Mouse (Mus musculus) thymus, adult 18-20 months (tissue): ENCODE data around the gene Galk1.
"Not testable (repeated sequence)": the region's sequence is repeated elsewhere in the genome, so short reads cannot be mapped to it uniquely, and the experiment has no call there.

Experiments
- DNase-seq, 2 experiments: peaks; one replicate each; pipeline ENCODE4 v3.0.0; 2022; ENCODE audit warnings: mixed read lengths in 2 of 2

Gene Galk1

DNA sequence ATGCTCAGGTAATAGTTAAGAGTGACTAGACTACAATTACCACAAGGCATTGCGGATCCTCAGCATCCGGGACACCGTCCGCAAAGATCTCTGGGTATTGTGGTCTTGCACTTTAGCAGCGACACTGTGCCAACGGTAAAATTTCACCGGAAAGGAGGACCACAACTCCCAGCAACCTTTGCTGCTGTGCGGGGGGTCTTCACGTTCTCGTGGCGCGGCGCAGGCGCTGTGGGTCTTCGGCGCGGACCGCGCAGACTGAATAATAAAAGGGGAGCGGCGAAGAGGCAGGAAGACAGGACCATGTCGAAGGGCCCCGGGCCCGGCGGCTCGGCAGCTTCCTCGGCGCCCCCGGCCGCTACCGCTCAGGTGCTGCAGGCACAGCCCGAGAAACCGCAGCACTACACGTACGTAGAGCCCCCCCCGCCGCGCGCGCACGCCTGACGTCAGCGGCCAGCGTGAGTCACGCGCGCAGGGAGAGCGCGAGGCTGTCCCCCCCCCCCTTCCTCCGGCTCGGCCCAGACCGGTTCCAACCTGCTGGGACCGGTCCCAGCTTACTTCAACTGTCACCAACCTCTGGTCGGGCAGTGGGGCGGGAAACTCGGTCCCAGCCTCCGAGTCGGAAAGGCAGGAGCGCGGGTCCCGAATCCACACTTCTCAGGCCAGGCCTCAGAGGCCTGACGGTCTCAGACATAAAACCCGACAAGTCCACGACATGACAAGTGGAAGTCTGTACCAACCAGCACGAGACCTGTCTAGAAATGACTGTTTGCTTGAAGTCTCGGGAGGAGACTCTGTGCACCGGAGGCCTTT lies 17.8 kb upstream of the Galk1 start, which contains the start of gene Unk:
Gene Unk (plus strand): TSS at position 235 of the 810 bp plus-strand sequence.
- peak; percentile 94 to 98 for DNase-seq

DNA sequence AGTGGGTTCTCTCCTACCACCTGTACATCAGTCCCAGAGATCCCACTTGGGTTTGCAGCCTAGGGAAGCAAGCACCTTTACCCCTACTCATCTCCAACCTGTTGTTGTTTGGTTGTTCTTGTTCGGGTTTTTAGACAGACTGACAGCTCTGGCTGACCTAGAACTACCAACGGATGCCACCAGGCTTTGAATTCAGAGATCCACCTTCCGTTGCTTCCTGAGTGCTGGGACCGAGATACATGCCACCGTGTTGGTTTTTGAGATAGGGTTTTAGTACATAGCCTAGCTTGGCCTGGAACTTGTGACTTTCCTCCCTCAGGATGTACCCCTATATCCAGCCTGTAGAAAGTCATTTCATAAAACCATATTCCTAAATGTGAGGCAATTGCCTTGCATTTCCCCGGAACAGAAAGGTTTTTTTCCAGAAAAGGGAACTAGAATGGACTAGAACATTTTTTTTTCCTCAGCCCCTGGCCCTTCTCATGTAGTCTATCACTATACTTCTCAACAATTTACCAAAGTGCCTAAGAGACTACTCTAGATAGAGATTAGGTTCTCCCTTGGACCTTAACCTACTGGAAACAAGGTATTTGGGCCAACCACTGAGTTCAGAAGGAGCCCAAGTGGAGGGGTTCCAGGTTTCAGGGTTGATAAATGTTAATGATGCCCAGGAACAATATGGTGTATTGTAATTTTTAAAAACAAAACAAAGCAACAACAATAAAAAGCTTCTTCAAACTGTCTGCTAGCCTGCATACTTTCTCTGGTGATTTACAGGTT lies 16.8 kb upstream of the Galk1 start:
- DNase-seq: no peak

DNA sequence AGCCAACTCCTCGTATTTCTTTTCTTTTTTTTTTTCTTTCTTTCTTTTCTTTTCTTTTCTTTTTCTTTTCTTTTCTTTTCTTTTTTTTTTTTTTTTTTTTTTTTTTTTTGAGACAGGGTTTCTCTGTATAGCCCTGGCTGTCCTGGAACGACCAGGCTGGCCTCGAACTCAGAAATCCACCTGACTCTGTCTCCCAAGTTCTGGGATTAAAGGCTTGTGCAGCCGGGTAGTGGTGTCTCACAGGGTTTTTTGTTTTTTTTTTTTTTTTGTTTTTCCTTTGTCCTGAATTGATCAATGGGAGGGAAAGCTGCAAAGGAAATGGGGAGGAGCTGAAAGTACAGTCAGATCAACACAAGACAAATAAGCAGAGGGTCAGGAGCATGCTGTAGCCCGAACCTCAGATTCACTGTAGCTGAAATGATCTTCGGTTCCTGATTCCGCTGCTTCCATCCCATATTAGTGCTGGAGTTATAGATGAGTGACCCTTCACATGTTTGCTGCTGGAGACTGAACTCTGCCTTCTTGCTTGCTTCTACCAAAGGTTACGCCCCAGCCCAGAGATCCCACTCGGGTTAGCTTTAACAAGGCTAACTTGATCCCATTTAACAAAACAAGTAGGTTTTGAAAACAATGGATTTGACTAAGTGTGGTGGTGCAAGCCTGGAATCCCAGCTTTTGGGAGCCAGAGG lies 15.8 kb upstream of the Galk1 start:
- DNase-seq: no peak

GRCm38 (mm10) chr11:116027756-116028155 lies 15.2 kb upstream of the Galk1 start, which contains the start of gene H3f3b:
Gene H3f3b (minus strand): TSS chr11:116027962.
- DNase-seq: no peak

GRCm38 (mm10) chr11:116025056-116025845 lies 12.7 kb upstream of the Galk1 start:
- DNase-seq: no peak

GRCm38 (mm10) chr11:116024356-116024808 lies 11.9 kb upstream of the Galk1 start:
- peak; percentile 94 to 98 for DNase-seq

- DNase-seq: peak; percentile 76 to 85
These were observed 11.3 kb upstream of the Galk1 start for GRCm38 (mm10) chr11:116023771-116024355.

DNA sequence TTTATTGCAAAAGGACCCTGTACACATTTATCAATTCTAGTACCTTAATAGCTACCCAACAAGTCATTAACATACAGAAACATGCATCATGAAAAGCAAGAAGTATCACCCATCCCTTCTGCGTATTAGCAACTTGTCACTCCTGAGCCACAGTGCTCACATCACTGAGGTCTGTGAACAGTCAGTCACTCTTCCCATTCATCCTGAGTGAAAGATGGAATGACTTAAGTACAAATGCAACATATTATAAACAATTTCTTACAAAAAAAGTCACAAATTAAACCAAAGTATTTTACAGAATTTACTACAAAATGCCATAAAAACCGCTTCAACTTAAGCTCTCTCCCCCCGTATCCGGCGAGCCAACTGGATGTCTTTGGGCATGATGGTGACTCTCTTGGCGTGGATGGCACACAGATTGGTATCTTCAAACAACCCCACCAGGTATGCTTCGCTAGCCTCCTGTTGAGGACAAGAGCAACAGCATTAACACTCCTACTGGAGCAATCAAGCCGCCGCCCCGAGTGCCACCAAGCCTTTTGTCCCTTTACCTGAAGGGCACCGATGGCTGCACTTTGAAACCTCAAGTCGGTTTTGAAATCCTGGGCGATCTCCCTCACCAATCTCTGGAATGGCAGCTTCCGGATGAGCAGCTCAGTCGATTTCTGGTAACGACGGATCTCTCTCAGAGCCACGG lies 10.7 kb upstream of the Galk1 start:
- DNase-seq: not testable (repeated sequence)

DNA sequence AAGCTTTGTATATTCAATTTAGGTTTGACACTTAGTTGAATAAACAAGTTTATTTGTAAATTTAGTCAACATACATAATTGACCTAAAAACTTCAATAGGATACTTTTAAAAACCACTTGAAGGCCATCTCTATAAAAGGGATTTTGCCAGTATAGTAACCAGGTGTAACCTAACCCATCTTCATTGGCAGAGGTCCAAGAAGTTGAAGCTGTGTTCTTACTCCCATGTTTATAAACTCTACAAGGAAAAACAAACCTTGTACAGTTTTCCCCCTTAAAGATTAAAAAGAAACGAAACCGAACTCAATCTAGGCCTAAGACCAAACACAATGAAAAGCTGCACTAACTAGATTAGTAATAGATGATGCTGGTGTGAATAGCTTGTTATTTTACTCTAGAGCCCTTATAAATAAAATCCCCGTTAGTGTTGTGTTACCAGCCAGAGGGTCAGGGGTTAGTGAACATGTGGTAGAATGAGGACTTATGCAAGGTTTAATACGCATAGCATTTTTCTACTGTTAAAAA lies 9.8 kb upstream of the Galk1 start:
- DNase-seq: no peak

- DNase-seq: no peak
These were observed 9.1 kb upstream of the Galk1 start for GRCm38 (mm10) chr11:116021328-116022220.

GRCm38 (mm10) chr11:116020519-116020922 lies 8.0 kb upstream of the Galk1 start:
- no peak for DNase-seq

GRCm38 (mm10) chr11:116019976-116020411 lies 7.5 kb upstream of the Galk1 start:
- no peak for DNase-seq

DNA sequence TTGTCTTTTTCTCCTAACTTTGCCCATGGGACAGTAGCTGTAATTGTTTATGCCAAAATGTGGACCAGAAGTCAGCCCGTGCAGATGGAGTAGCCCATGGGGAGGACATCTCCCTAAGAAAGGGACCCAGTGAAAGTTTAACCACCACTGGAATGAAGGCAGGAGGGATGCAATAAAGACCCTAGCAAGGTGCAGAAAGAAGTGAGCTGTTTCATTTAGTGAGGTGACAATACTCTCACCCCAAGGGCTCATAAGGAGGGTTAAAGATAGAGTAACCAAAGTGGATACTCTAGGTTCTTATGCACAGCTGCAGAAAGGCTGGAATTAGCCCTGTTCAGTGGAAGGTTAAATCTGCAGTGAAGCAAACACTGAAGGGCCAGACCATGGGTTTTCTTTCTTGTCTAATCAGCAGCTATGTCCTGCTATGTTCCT lies 6.9 kb upstream of the Galk1 start:
- no peak for DNase-seq

DNA sequence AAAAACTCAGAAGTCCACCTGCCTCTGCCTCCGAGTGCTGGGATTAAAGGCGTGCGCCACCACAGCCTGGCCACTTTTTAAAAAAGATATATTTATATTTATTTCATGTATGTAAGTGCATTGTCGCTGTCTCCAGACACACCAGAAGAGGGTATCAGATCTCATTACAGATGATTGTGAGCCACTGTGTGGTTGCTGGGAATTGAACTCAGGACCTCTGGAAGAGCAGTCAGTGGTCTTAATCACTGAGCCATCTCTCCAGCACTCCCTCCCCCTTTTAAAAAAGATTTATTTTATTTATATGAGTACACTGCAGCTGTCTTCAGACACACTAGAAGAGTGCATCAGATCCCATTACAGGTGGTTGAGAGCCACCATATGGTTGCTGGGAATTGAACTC lies 6.3 kb upstream of the Galk1 start:
- DNase-seq: not testable (repeated sequence)

- DNase-seq: no peak
These were observed 5.6 kb upstream of the Galk1 start for GRCm38 (mm10) chr11:116018106-116018505.

DNA sequence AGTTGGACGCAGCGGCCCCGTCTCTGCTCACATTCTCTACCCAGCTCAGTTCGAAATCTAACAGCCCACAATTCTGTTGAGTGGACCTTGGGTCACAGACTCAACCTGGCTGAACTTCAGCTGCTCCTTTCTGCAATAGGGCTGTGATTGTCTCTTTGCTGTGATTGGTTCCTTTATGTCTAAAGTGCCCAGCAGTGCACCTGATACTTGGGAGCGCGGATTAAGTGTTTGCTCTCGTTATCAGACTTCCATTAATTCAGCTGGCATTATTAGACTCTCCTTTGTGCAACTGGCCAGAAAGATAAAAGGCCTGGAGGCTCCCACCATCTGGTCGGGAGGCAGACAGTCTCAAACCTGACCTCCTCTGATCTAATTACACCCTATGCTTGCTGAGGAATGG lies 2.3 kb upstream of the Galk1 start:
- no peak for DNase-seq

DNA sequence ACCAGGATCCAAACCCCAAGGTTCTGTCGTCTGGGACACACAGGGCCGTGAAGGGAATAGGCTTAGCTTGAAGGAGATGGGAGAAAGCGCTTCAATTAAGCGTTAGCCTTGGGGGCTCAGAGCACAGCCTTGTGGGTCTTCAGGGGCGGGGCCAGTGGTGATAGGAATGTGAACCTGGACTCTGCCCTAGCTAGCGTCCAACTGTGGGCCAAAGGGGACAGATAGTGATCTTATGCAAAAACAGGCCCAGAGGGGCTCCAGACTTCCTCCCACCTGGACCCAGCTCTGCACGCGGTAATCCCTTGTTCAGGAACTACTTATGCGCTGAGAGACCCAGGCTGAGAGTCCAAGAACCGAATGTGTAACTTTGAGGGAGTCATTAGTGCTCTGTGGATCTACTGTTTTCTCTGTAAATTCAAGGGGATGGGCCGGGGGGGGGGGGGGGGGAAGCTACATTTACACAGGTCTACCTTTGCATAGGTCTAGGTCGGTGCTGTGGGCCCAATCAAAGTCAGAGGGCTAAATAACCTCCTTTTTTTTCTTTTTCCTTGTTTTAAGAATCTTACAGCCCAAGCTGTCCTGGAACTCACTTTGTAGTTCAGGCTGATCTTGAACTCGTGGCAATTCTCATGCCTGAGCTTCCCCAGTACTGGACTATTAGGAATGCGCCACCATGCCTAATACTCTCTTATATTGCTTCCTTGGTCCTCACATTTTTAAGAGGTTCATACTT lies 824 bp downstream of the Galk1 start:
- peak in 1 of 2 experiments; percentile 22 for DNase-seq

DNA sequence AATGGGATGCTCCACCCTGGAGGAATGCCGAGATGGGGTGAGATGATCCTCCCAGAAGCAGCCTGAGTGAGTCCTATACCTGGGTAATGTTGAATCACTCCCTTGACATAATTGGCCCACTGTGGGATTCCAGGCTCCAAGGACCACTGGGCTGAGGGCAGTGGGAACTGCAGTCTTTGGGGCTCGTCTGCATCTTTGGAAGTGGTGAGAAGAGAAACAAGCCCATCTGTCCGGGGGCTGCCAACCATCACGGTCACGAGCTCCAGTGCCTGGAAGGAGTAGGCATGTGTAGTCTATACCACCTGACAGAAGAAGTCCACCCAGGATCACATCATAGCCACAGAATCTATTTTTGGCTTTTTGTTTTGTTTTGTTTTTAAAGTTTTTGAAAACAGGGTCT lies 1.6 kb downstream of the Galk1 start:
- no peak for DNase-seq

- peak in 1 of 2 experiments; percentile 18 for DNase-seq
These were observed 2.4 kb downstream of the Galk1 start for GRCm38 (mm10) chr11:116010146-116010545.
